Mouse (Mus musculus): ENCODE results near the gene C530025M09Rik. TPM values are rescaled to one million over a fixed set of nuclear protein-coding genes. Genes with fewer than 3 reads are reported as not detected.

C530025M09Rik gene
- polyA plus RNA-seq, 1 experiment, result not detected

DNA sequence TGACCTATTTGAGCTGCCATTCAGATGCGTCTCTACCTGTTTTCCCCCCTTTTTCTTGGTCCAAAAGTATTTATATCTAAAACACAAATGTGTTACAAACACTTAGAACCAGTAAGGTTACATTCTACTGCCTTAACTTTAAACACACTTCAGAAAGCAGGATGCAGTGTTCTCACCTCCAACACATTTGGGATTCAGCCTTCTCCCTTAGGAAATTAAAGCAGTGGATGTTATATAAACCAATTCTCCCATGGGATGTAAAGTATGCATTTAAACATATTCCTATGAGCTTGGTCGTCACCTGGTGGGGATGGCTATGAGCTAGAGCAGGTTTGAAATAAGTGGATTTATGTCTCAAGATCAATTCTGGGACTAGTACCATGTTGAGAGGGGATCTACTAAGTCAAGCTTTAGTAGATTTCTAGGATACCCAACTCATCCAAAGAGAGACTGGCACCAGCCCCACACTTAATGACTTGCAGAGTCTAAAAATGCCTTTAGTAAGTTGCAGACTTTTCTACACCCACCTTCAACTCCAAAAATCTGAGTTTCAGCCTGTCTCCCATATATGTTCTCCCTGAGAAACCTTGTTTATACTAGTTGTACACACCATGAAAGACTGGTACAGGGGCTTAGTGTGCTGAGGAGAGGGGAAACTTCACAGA, 5.6 kb upstream of the C530025M09Rik start:
- Histone ChIP-seq H3K27ac (ENCODE audit: insufficient read depth, low read length) (peak overlapping the region; percentile 35; the same call in 1 of the 2 replicates), H3K4me1 (ENCODE audit: control insufficient read depth, insufficient read depth, low read length) (peaks cover 4% of the 10 kb centered on the region), H3K4me3 (ENCODE audit: insufficient read depth, low read length) (no peak overlapping the region)
- TF ChIP-seq CTCF (IDR thresholded peaks at IDR 0.05; ENCODE audit: borderline replicate concordance, insufficient read depth, low read length) (no peak), POLR2A (IDR thresholded peaks at IDR 0.05; ENCODE audit: low read depth, low read length) (no peak)

DNA sequence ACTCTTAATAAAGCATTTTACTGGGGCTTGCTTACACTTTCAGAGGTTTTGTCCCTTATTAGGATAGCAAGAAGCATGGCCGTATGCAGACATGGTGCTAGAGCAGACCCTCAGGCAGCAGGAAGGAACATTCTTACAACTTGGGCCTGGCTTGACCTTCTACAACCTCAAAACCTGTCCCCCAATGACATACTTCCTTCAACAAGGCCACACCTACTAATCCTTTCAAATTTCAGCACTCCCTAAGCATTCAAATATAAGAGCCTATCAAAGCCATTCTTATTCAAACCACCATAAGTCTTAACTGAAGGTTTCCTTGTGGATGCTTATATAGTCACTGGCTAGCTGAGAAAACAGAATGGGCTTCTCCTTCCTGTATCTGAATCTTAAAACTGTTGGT, 4.1 kb upstream of the C530025M09Rik start:
- Histone ChIP-seq H3K4me1 (ENCODE audit: control insufficient read depth, insufficient read depth, low read length) (peaks cover 4% of the 10 kb centered on the region), H3K27ac (ENCODE audit: insufficient read depth, low read length) (peak overlapping the region; percentile 72; the same call in 1 of the 2 replicates), H3K4me3 (ENCODE audit: insufficient read depth, low read length) (no peak overlapping the region)
- no peak for TF ChIP-seq CTCF (IDR thresholded peaks at IDR 0.05; ENCODE audit: borderline replicate concordance, insufficient read depth, low read length)
- TF ChIP-seq POLR2A (IDR thresholded peaks at IDR 0.05; ENCODE audit: low read depth, low read length), result no peak

DNA sequence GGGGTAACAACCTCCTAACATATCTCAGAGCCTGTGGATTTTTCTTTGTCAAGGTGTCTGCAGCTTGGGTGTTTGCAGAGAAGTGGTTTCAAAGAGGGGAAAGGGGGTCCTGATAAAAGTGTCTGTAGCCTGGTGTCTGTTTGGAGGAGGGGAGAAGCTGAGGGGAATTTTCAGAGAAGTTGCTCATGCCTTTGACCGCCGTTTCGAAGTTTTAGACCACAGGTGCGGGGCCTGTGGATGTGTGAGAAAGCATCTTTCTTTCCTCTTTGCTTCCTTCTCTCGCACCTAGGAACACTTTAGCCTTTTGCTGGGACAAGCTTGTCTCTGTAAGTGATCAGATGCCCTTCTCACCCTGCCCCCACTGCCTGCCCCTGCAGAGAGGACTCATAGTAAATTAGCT, 1.3 kb upstream of the C530025M09Rik start:
- Histone ChIP-seq H3K27ac (ENCODE audit: insufficient read depth, low read length) (no peak overlapping the region), H3K4me3 (ENCODE audit: insufficient read depth, low read length) (0 out of 2 replicates have a peak overlapping the region, but pooled peaks have one; percentile 39), H3K4me1 (ENCODE audit: control insufficient read depth, insufficient read depth, low read length) (peaks cover 4% of the 10 kb centered on the region)
- TF ChIP-seq CTCF (IDR thresholded peaks at IDR 0.05; ENCODE audit: borderline replicate concordance, insufficient read depth, low read length), result no peak
- TF ChIP-seq POLR2A (IDR thresholded peaks at IDR 0.05; ENCODE audit: low read depth, low read length), result no peak

DNA sequence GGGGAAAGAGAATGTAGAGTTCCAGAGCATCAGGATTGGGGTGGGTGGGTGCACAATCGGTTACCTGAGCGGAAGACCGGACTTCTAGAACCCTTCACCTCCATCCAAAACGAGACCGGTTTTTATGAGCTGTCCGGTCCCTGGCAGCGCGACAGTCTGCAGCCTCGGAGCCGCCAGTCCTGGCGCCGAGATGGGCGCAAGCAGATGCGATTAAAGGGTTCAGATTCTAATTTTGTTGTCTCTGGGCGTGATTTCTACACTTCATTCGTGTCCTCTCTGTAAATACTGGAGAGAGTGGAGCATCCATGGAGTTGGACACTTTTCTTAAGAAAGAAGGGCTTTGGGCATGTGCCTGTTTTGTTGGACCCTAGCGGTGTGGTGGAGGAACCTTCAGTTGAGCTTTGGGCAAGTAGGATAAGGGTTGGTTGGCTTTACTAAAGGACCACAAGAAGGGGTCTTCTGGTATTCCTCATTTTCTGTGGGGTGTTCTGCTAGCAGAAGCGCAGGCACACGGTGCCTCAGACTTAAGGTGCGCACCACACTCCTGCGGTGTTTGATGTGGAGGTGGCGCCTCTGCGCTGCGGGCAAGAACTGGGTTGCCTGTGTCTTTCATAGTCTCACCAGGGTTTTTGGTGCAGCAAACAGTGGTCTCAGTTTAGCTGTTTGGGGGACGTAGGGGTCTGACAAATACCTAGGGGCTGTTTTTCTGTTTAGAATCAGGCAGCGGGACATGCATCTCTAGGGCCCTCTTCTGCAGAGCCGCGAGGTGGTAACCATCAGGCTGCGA, 639 bp upstream of the C530025M09Rik start:
- TF ChIP-seq POLR2A (IDR thresholded peaks at IDR 0.05; ENCODE audit: low read depth, low read length), result no peak
- no peak overlapping the region for H3K27ac ChIP-seq (ENCODE audit: insufficient read depth, low read length)
- peaks cover 4% of the 10 kb centered on the region for H3K4me1 ChIP-seq (ENCODE audit: control insufficient read depth, insufficient read depth, low read length)
- H3K4me3 ChIP-seq (ENCODE audit: insufficient read depth, low read length), result peak overlapping the region; percentile 39

DNA sequence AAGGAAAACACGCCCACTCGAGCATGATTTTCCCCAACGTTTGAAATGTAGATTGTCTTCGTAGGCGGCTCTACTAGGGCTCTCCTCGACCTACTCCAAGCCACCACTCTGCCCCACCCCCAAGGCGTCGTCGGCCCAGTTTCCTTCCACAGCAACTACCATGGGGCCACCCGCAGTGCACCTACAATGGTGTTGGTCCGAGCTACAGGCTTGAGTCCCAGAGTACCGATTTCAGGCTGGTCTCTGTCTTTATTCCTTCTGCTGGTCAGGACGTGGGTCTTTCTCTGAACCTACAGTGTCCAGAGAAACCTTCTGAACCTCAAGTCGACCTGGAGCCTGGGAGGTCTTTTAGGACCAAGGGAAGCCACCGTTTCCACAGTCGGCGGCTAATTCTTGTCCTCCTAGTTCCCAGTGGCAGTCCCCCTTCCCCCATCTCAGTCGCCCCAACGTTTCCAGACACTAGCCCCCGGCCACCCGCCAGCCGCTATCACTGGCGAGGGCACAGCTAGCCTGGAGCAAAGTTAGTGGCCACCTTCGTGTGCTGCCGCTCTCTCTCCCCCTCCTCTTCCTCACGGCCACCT, 968 bp downstream of the C530025M09Rik start:
- Histone ChIP-seq H3K4me3 (ENCODE audit: insufficient read depth, low read length) (peak overlapping the region; percentile 39), H3K27ac (ENCODE audit: insufficient read depth, low read length) (no peak overlapping the region), H3K4me1 (ENCODE audit: control insufficient read depth, insufficient read depth, low read length) (peaks cover 3% of the 10 kb centered on the region)
- no peak for TF ChIP-seq POLR2A (IDR thresholded peaks at IDR 0.05; ENCODE audit: low read depth, low read length)
- no peak for TF ChIP-seq CTCF (IDR thresholded peaks at IDR 0.05; ENCODE audit: borderline replicate concordance, insufficient read depth, low read length)

DNA sequence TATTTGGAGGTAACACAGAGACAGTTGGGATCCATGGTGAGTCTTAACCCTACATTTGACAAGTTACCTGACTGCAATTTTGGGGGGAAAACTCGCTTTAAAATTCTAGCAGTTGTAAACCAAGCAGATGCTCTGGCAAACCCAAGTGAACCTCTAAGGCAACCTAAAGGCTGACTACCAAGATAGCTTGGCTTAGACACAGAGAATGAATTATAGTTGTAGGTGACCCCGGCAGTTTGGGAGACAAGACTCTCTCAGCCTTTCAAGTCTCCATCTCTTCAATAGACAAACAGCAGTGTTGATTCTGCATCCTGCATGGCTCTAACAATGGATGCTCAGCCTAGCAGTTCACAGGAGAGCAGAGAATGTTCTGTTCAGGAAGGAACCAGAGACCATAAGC, 2.1 kb downstream of the C530025M09Rik start, which contains the start of gene Syndig1:
TSS of gene Syndig1 (plus strand) at position 301 of the 400 bp plus-strand sequence.
- Histone ChIP-seq H3K4me1 (ENCODE audit: control insufficient read depth, insufficient read depth, low read length) (no peaks in the 10 kb centered on the region), H3K4me3 (ENCODE audit: insufficient read depth, low read length) (peak within 1 kb of the TSS; percentile 39), H3K27ac (ENCODE audit: insufficient read depth, low read length) (no peak within 1 kb of the TSS)
- TF ChIP-seq POLR2A (IDR thresholded peaks at IDR 0.05; ENCODE audit: low read depth, low read length), result no peak
- no peak for TF ChIP-seq CTCF (IDR thresholded peaks at IDR 0.05; ENCODE audit: borderline replicate concordance, insufficient read depth, low read length)

DNA sequence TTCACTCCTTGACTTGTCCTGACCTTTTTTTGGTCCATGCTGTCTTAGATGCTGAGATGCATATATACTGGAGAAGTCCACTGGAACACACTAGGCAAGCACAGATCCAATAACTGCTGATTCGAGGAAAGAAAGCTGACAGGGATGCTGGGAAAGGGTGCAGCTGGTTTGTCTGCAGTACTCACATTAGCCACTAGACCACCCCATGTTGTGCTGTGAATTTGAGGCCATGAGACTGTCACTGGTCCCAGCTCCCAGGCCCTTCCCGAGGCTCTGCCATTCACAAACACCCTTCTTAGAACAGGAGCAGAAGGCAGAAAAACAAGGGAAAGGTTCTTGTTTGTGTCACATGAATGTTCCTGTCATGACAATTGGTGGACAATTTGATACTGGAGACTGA, 10.8 kb downstream of the C530025M09Rik start:
- Histone ChIP-seq H3K4me3 (ENCODE audit: insufficient read depth, low read length) (no peak overlapping the region), H3K27ac (ENCODE audit: insufficient read depth, low read length) (no peak overlapping the region), H3K4me1 (ENCODE audit: control insufficient read depth, insufficient read depth, low read length) (no peaks in the 10 kb centered on the region)
- TF ChIP-seq POLR2A (IDR thresholded peaks at IDR 0.05; ENCODE audit: low read depth, low read length), result no peak
- TF ChIP-seq CTCF (IDR thresholded peaks at IDR 0.05; ENCODE audit: borderline replicate concordance, insufficient read depth, low read length), result no peak

DNA sequence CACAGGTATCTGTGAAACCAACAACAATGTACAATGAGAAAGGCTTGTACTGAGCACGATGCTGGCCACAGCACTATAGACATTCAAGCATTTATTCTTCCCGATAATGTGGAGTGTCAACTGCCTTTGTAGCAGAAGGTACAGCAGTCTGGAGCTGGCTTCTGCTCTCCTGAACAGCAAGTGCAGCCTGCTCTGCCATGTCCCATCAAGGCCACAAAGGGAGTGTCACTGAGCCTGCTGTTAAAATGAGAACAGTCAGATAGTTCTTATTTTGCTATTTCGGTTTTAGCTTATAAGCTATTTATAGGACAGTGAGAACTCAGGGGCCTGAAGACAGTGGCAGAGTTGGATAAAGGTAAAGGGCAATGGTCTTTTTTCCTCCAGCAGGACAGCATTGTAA, 11.3 kb downstream of the C530025M09Rik start:
- H3K4me3 ChIP-seq (ENCODE audit: insufficient read depth, low read length), result no peak overlapping the region
- TF ChIP-seq POLR2A (IDR thresholded peaks at IDR 0.05; ENCODE audit: low read depth, low read length) (no peak), CTCF (IDR thresholded peaks at IDR 0.05; ENCODE audit: borderline replicate concordance, insufficient read depth, low read length) (no peak)
- H3K4me1 ChIP-seq (ENCODE audit: control insufficient read depth, insufficient read depth, low read length), result no peaks in the 10 kb centered on the region
- H3K27ac ChIP-seq (ENCODE audit: insufficient read depth, low read length), result no peak overlapping the region

DNA sequence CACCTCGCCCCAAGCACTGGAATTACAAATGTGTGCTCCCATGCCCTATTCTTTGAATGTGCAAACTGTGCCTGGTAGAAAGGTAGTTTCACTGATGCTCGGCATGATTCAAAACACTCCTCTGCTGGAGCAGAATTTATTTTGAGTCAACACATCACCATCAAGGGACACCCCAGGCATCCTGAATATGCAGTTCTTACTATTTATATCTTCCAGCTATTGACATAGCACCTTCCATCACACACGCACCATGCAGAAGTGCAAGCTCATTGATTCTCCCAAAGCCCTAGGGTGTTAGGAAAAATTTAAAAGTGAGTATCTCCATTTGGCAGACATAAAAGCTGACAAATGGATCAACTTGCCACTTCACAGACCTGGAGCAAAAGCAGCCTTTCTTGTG, 12.6 kb downstream of the C530025M09Rik start:
- H3K4me1 ChIP-seq (ENCODE audit: control insufficient read depth, insufficient read depth, low read length), result no peaks in the 10 kb centered on the region
- no peak overlapping the region for H3K27ac ChIP-seq (ENCODE audit: insufficient read depth, low read length)
- TF ChIP-seq CTCF (IDR thresholded peaks at IDR 0.05; ENCODE audit: borderline replicate concordance, insufficient read depth, low read length), result no peak
- TF ChIP-seq POLR2A (IDR thresholded peaks at IDR 0.05; ENCODE audit: low read depth, low read length), result no peak
- H3K4me3 ChIP-seq (ENCODE audit: insufficient read depth, low read length), result no peak overlapping the region

DNA sequence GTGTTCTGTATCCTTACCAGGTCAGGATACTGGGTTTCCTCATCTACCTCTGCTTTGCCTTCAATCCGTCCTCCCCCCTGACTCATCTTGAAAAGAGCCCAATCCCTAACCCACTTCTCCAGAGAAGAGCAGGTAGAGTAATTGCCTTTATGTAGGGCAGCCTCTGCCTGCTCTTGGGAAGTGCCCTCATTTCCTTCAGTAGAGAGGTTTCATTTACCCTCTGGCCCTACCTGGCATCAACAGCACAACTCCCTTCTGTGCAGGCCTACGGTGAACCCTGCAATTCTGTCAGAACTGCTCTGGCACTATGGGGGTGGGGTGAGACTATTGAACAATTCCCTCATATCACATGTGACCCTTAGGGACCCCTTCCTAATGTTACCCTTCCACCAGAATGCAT, 18.1 kb downstream of the C530025M09Rik start:
- no peak for TF ChIP-seq POLR2A (IDR thresholded peaks at IDR 0.05; ENCODE audit: low read depth, low read length)
- TF ChIP-seq CTCF (IDR thresholded peaks at IDR 0.05; ENCODE audit: borderline replicate concordance, insufficient read depth, low read length), result no peak
- Histone ChIP-seq H3K27ac (ENCODE audit: insufficient read depth, low read length) (no peak overlapping the region), H3K4me3 (ENCODE audit: insufficient read depth, low read length) (no peak overlapping the region), H3K4me1 (ENCODE audit: control insufficient read depth, insufficient read depth, low read length) (no peaks in the 10 kb centered on the region)

Data from embryonic fibroblast, embryonic 13.5 days (primary cell).